Mouse (Mus musculus): ENCODE measurements at regions not wholly inside any gene's neighbourhood (a gene's known extent, or its start where the extent isn't known, plus 50 kb on each side); places are given as distances from the start of the nearest gene placed in this dataset.

- DNase-seq (ENCODE audit: low spot score in 2 of 2) = peak; percentile 15 to 34
Measured at GRCm38 (mm10) chr2:108584799-108585198, 695.7 kb upstream of the Kif18a start.

DNA sequence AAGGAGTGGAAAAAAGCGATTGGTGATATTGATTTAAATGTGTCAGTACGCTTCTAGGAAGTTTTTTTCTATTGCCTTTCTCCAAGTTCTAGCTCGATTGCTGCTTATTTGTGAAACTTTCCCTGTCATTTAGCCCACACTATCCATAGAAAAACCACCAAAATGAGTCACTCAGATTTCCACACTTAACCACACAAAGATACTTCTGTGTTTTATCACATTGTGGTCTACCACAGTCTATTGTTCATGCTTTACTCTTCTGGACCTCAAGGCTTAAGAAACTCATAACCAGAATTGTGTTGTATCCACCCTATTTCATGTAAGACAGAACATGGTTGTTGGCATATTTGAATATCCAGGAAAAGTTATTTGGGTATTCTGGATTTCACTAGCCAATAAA is 687.0 kb upstream of the Kif18a start:
- no peak for DNase-seq (ENCODE audit: low spot score in 2 of 2)

GRCm38 (mm10) chr2:108600346-108600745 is 680.2 kb upstream of the Kif18a start:
- no peak for DNase-seq (ENCODE audit: low spot score in 2 of 2)

DNA sequence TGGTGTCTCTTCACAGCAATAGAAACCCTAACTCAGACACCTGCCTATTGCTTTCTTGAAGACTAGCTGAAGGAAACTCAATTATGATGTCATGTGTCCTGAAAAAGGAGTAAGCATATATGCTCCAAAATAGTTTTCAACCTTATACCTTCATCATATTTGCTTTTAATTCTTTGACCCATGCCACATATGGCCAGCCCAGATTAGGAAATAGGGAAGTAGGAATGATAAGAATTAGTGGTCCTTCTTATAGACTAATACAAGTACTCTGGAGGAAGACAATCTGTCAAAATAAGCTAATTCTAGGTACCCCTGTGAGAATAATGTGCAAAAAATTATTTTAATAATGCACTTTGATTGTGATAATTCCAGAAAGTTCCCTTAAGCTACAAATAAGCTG is 661.0 kb upstream of the Kif18a start:
- DNase-seq (ENCODE audit: low spot score in 2 of 2) = no peak

GRCm38 (mm10) chr2:108622367-108623162 is 658.0 kb upstream of the Kif18a start:
- DNase-seq (ENCODE audit: low spot score in 2 of 2) = no peak

DNA sequence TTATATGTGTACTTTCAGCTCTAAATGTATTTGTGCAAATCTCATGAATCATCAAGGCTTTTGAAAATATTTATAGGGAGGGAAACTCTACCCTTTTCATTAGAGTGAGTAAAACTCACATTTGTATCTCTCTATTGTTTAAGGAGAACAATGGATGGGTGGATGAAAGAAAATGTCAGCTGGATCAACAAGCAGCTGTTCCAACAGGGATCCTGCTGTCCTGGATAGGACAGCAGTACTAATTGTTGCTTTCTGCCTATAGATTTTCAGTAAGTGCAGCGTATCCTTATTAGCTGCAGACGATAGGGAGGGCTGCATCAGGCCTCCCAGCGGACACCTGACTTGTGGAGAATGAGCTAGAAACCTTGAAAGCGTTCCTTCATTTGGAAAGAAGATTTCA is 644.9 kb upstream of the Kif18a start:
- DNase-seq (ENCODE audit: low spot score in 2 of 2) = no peak

DNA sequence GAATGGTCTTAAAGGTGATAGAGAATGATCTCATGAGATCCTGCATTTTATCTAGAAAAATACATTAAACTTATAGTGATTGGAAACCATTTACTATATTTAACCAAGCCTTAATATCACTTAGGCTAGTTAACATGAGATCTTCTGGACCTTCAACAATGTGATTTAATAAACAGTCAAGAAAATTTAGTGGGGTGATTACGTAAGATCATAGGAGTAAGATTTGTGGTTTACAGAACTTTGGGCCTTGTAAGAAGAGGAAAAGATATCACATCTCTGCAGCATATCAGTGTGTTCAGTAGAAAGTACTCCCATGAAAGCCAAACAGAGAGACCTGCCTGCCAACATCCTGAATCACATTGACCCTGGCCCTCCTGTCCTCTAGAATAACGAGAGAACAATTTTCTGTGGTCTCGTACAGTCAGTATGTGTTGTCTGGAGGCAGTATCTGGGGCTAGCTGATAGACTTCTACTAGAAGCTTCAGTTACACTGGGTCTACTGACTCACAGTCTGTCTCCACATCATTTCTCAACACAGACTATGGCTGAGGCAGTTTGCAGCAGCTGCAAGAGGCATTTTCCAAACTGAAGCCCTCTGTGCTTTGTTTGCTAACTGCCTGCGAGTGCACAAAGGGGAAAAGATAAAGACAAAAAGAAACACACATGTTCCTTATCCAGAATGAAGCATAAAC is 619.7 kb upstream of the Kif18a start:
- no peak for DNase-seq (ENCODE audit: low spot score in 2 of 2)

DNA sequence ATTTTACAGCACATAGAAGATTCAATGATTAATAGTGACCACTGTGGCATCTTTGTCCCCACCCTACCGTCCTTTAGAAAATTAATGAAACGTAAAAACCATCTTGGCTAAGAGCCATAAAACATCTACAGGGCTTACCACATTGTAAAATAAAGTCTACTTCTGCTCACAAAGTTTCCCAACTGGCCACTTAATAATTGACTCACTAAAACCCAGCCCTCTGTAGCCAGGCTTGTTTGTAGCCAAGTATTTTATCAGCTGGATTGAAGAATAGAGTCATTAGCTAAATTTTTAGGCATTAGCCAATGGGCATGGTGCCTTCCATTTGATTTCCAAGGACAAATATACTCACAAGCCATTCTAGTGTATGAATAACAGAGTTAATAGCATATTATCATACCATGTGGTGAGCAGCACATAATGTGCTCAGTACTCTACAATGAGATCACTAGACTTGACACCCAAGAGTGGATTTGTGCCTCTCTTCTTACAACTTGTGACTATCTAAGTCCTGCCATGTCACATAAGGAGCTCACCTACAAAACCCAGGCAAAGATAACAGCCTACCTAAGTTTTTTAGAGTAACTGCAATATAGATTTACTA is 602.7 kb upstream of the Kif18a start:
- no peak for DNase-seq (ENCODE audit: low spot score in 2 of 2)

DNA sequence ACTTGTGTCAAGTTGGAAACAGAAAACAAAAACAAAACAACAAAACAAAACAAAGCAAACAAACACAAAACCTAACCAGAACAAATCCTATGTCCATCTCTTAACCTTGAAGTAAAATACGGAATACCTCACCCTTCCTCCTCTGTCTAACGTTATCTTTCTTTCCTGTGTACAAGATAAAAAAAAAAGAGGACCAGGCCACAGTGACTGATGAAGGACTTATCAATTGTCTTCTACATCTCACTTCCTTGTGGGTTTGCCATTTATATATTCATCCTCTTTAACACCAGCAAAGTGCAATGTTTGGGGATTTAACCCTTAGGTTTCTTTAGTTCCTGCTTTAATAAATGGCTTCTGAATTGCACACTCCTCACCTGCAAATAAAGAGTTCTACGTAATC is 599.0 kb upstream of the Kif18a start:
- no peak for DNase-seq (ENCODE audit: low spot score in 2 of 2)

DNA sequence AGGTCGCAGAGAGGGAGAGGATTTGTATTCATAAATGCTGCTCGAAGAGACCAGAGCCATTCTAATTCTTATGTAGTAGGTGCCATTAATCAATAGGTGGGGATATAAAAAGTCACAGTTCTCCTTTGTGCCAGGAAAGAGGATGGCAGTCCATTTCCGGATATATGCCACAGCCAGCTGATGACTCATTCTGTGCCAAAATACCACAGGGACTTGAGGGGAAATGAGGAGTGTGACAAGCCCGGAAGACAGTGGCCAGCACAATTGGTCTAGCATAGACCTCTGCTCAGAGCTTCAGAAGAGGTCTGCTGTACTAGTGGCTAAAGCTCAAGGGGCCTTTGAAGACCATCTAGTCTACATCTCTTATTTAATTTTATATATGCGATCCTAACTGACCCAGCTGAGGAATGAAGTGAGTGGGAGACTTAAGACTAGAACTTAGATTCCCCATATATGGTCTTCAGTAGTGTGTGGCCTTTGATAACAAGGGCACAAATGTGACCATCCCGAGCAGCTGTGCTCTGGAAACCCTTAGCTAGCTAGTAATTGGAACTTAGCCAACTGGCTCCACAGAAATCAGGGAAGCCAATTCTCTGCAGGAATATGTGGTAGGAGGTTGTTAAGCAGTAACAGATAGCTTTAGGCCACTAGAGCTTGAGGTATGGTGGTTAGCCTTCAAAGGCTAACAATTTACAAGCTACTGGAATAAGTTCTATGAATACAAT is 594.4 kb upstream of the Kif18a start:
- no peak for DNase-seq (ENCODE audit: low spot score in 2 of 2)

DNA sequence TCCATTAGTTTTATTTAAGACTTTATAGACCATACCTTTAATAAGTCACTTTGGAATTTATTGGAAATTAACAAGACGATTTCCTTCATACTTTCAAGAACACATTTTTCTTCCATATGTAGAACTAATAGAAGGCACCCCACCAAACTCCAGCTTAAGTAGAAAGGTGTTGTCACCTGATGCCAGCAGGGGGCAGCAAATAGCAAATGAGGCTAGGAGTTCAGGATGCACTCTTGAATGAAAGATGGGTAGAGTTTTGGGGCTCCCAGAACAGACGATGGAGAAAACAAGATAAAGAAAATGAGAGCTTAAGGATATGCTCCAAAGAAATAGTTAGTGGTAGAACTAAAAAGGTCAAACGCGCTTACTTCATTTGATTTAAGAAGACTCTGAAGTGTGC is 590.4 kb upstream of the Kif18a start:
- DNase-seq (ENCODE audit: low spot score in 2 of 2) = peak; percentile 6 to 15

GRCm38 (mm10) chr2:108691156-108692007 is 589.2 kb upstream of the Kif18a start:
- no peak for DNase-seq (ENCODE audit: low spot score in 2 of 2)

- DNase-seq (ENCODE audit: low spot score in 2 of 2) = no peak
Measured at GRCm38 (mm10) chr2:108701308-108701707, 579.2 kb upstream of the Kif18a start.

- DNase-seq (ENCODE audit: low spot score in 2 of 2) = no peak
Measured at GRCm38 (mm10) chr2:108707856-108708855, 572.4 kb upstream of the Kif18a start.

- no peak for DNase-seq (ENCODE audit: low spot score in 2 of 2)
Measured at GRCm38 (mm10) chr2:108742079-108742478, 538.5 kb upstream of the Kif18a start.

- DNase-seq (ENCODE audit: low spot score in 2 of 2) = no peak
Measured at GRCm38 (mm10) chr2:108743511-108743910, 537.0 kb upstream of the Kif18a start.

- DNase-seq (ENCODE audit: low spot score in 2 of 2) = no peak
Measured at GRCm38 (mm10) chr2:108744797-108745196, 535.7 kb upstream of the Kif18a start.

DNA sequence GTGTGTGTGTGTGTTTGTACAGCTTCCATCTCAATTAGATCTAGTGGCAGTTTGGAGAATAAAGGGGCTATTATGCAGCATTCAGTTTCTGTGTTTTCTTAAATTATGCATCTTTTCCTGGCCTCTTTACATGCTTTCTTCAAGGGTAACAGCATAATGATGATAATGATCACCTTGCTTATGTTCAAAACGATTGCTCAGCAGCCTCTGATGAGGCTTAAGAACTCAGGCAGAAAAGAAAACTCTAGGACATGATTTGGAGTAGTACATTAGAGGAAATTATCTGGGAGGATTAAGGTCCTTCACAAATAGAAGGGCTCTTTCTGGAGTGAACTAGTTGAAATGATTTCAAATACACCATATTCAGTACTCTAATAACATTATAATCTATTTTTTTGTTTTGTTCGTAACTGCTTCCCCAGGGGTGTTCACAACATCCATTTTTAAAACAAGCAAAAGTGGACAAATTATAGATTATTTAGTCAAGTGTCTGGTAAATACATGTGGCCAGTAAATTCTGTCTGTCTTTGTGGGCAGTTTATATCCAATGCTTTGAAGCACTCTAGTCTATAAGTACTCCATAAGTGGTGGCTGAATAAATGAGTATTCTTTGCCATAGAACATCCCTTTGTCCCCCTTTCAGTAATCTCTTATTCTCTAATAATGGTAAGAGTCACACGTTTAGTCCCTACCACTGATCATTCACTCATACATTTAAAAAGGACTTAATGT is 526.9 kb upstream of the Kif18a start:
- DNase-seq (ENCODE audit: low spot score in 2 of 2) = no peak

DNA sequence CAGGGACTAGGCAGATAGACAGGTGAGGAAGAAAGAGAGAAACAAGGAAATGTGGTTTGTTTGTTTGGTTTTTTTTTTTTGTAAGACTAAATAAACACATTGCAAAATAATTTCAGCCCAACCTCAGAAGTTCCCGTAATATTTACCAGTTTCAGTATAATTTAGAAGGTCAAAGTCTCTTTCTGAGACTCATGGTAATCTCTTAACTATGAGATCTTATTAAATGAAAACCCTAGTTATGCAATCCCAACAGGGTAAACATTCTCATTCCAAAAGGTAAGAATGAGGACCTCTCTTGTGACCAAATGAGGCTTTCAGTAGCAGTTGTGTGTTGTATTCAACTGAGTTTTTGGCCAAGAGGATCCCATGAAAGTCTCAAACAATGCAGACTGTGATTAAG is 524.7 kb upstream of the Kif18a start:
- no peak for DNase-seq (ENCODE audit: low spot score in 2 of 2)

Data from right cerebral cortex, postnatal 36 days (tissue).